Mouse (Mus musculus): ENCODE results near the gene Epsti1. TPM values are rescaled to one million over a fixed set of nuclear protein-coding genes. Genes with fewer than 3 reads are reported as not detected.

The Epsti1 gene
- 90.0 TPM for total RNA-seq (2023)

DNA sequence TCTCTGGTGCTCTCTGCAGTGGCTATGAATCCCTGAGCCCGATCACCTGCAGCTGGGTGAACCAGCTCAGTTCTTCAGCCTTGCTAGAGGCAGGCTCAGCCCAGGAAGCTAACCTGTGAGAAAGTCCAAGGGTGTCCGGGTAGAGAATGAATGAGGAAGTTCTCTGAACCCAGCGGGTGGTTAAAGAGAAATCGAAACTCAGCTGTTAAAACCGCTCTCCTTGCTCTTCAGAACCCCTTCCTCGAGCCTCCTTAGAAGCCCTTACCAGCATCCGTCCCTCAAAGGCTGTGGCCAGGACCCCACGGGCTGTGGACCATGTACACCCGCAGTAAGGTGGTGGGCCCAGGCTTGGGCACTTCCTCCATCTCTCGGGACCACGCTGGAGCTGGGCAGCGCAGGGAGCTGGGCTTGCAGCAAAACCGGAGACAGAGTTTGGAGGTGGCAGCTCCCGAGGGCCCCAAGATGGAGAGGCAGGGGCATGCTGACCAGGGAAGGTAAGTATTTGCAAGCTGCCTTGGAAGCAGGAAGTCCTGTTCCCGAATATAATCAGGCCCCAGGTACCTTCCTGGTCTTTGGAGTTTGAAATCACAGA, at the start of gene Epsti1:
TSS of gene Epsti1 (plus strand) at position 69 of the 592 bp plus-strand sequence.

DNA sequence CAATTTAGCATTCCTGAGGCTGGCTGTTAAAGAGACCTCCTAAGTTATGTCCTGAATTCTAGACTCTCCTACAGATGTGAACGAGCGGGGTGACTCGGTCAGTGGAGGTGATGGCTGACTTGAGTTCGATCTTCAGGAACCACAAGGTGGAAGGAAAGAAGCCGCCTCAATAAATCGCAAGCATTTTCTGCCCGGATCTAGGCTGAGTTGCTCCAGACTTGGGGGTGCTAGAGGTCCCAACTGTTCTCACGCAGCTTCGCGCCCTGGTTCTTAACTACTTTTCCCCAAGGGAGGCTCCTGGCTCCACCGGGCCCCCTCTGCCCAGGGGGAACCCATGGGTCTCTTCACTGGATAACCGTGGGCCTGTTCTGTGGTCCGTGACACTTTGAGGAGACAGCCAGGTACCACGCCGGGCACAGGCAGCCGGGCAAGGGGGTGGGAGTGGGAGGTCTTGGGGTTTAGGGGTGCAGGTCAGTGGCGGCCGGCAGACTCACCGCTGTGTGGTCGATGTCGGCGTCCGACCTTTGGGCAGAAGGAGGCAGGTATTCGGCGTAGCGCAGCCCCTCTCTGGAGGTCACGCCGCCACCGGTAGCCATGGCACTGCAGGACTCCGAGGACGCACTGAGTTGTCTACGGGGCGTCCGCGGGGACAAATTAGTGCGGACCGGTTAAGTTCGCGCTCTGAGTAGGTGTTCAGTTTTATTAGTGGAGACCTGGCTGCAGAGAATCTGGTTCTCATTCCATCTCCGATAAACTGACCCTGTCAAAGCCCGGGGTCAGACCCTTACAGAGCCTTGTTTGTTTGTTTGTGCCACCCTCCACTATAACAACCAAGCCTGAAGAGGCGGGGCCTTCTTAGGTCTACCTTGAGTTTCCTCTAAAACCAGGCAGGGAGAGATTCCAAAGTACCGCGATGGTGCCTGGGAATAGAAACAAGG, 29.5 kb upstream of the Epsti1 start, which contains the start of gene Dnajc15:
TSS of gene Dnajc15 (minus strand) at position 822 of the 938 bp plus-strand sequence.

Other genes with a start within 250 kb of the Epsti1 start
- gene Dnajc15, start 29.1 kb upstream of the Epsti1 start, total RNA-seq (2023) = 71.8 TPM
- not detected for gene Fam216b, start 184.8 kb downstream of the Epsti1 start, total RNA-seq (2023)

Measured in CD8-positive naive resting alpha-beta T cell, adult 57 days (primary cell).